Mouse (Mus musculus): ENCODE results near the gene Aacs. TPM values are rescaled to one million over a fixed set of nuclear protein-coding genes. Genes with fewer than 3 reads are reported as not detected.
"Not testable (repeated sequence)": the region's sequence is repeated elsewhere in the genome, so short reads cannot be mapped to it uniquely, and the experiment has no call there.

Gene Aacs
- 53.0 and 58.6 TPM in 2 replicates for polyA plus RNA-seq (2012; rRNA removed)

GRCm38 (mm10) chr5:125475601-125476285, at the start of gene Aacs:
Aacs (plus strand) TSS chr5:125475814.
- Histone ChIP-seq H3K4me1 (ENCODE audit: control insufficient read depth, insufficient read depth, low read length) (peaks cover 2% of the 10 kb centered on the region; the same call in 1 of the 2 replicates), H3K4me3 (replicated peaks; ENCODE audit: extremely low read depth, low read depth, low read length) (peak within 1 kb of the TSS; percentile 87)
- peak; percentile 99 for DNase-seq
- 1% methylated on average over 59 of the region's 60 CpGs for WGBS
- TF ChIP-seq CTCF (IDR thresholded peaks at IDR 0.05; ENCODE audit: insufficient read depth, low read length) (no peak), POLR2A (IDR thresholded peaks at IDR 0.05; ENCODE audit: borderline replicate concordance, extremely low read depth, low read depth, low read length) (peak; percentile 90; the same call in 1 of the 2 replicates)

- WGBS = 95% methylated on average over 10 of the region's 10 CpGs
- H3K4me1 ChIP-seq (ENCODE audit: control insufficient read depth, insufficient read depth, low read length) = no peaks in the 10 kb centered on the region
- no peak for TF ChIP-seq POLR2A (IDR thresholded peaks at IDR 0.05; ENCODE audit: borderline replicate concordance, extremely low read depth, low read depth, low read length)
- TF ChIP-seq CTCF (IDR thresholded peaks at IDR 0.05; ENCODE audit: insufficient read depth, low read length) = no peak
- no peak for DNase-seq
- H3K4me3 ChIP-seq (replicated peaks; ENCODE audit: extremely low read depth, low read depth, low read length) = no peak overlapping the region
Observed at GRCm38 (mm10) chr5:125426343-125426742, 49.3 kb upstream of the Aacs start.

GRCm38 (mm10) chr5:125432324-125432723, 43.3 kb upstream of the Aacs start:
- 94% methylated on average over 2 of the region's 2 CpGs for WGBS
- not testable (repeated sequence) for DNase-seq; H3K4me1 ChIP-seq (ENCODE audit: control insufficient read depth, insufficient read depth, low read length); H3K4me3 ChIP-seq (replicated peaks; ENCODE audit: extremely low read depth, low read depth, low read length)

- peak within 1 kb of the TSS; percentile 78 for H3K4me3 ChIP-seq (replicated peaks; ENCODE audit: extremely low read depth, low read depth, low read length)
- TF ChIP-seq CTCF (IDR thresholded peaks at IDR 0.05; ENCODE audit: insufficient read depth, low read length) (no peak), POLR2A (IDR thresholded peaks at IDR 0.05; ENCODE audit: borderline replicate concordance, extremely low read depth, low read depth, low read length) (peak; percentile 53; the same call in 1 of the 2 replicates)
- under 1% methylated on average over 46 of the region's 46 CpGs for WGBS
- DNase-seq = peak; percentile 87
- H3K4me1 ChIP-seq (ENCODE audit: control insufficient read depth, insufficient read depth, low read length) = peaks cover 2% of the 10 kb centered on the region; the same call in 1 of the 2 replicates
Observed at GRCm38 (mm10) chr5:125433793-125434337, 41.7 kb upstream of the Aacs start, which contains the start of gene Dhx37. Dhx37 (minus strand) TSS chr5:125434121.

GRCm38 (mm10) chr5:125434347-125434746, 41.3 kb upstream of the Aacs start:
- WGBS = 60% methylated on average over 15 of the region's 15 CpGs
- DNase-seq; H3K4me1 ChIP-seq (ENCODE audit: control insufficient read depth, insufficient read depth, low read length); H3K4me3 ChIP-seq (replicated peaks; ENCODE audit: extremely low read depth, low read depth, low read length): not testable (repeated sequence)

GRCm38 (mm10) chr5:125440583-125441233, 34.9 kb upstream of the Aacs start:
- no peak for DNase-seq
- TF ChIP-seq POLR2A (IDR thresholded peaks at IDR 0.05; ENCODE audit: borderline replicate concordance, extremely low read depth, low read depth, low read length) (no peak), CTCF (IDR thresholded peaks at IDR 0.05; ENCODE audit: insufficient read depth, low read length) (no peak)
- WGBS = 11% methylated on average over 7 of the region's 7 CpGs
- peak overlapping the region; percentile 94 for H3K4me3 ChIP-seq (replicated peaks; ENCODE audit: extremely low read depth, low read depth, low read length)
- no peaks in the 10 kb centered on the region for H3K4me1 ChIP-seq (ENCODE audit: control insufficient read depth, insufficient read depth, low read length)

GRCm38 (mm10) chr5:125441234-125442114, 34.1 kb upstream of the Aacs start, which contains the start of gene Bri3bp:
Bri3bp (plus strand) TSS chr5:125441568.
- TF ChIP-seq POLR2A (IDR thresholded peaks at IDR 0.05; ENCODE audit: borderline replicate concordance, extremely low read depth, low read depth, low read length) = no peak
- Histone ChIP-seq H3K4me3 (replicated peaks; ENCODE audit: extremely low read depth, low read depth, low read length) (peak within 1 kb of the TSS; percentile 94), H3K4me1 (ENCODE audit: control insufficient read depth, insufficient read depth, low read length) (no peaks in the 10 kb centered on the region)
- peak; percentile 66 for DNase-seq
- WGBS = under 1% methylated on average over 81 of the region's 97 CpGs

GRCm38 (mm10) chr5:125442136-125442995, 33.2 kb upstream of the Aacs start:
- 30% methylated on average over 27 of the region's 27 CpGs for WGBS
- no peak for DNase-seq
- H3K4me3 ChIP-seq (replicated peaks; ENCODE audit: extremely low read depth, low read depth, low read length) = peak overlapping the region; percentile 94
- no peaks in the 10 kb centered on the region for H3K4me1 ChIP-seq (ENCODE audit: control insufficient read depth, insufficient read depth, low read length)
- TF ChIP-seq CTCF (IDR thresholded peaks at IDR 0.05; ENCODE audit: insufficient read depth, low read length) (no peak), POLR2A (IDR thresholded peaks at IDR 0.05; ENCODE audit: borderline replicate concordance, extremely low read depth, low read depth, low read length) (no peak)
